Mouse (Mus musculus) hindbrain, embryonic 10.5 days (tissue): Measurements from ENCODE around the gene Zswim3. TPM values are rescaled to one million over a fixed set of nuclear protein-coding genes. Genes with fewer than 3 reads are reported as not detected.
"Not testable (repeated sequence)": the region's sequence is repeated elsewhere in the genome, so short reads cannot be mapped to it uniquely, and the experiment has no call there.

Experiments used
- DNase-seq: peaks from one replicate; pipeline ENCODE4 v3.0.0-alpha.2; 2017; ENCODE audit warnings: low spot score
- H3K27ac ChIP-seq: fragments of 300-500 bp; sonication (generic); 2 replicates; pipeline ENCODE4 v1.5.1; 2016; ENCODE audit warnings: mild to moderate bottlenecking, moderate library complexity
- H3K27me3 ChIP-seq: fragments of 300-500 bp; sonication (generic); 2 replicates; pipeline ENCODE4 v1.6.1; 2016; ENCODE audit warnings: mild to moderate bottlenecking; ENCODE audit not compliant: poor library complexity, insufficient read depth, severe bottlenecking
- H3K36me3 ChIP-seq: fragments of 300-500 bp; sonication (generic); 2 replicates; pipeline ENCODE4 v1.6.1; 2016; ENCODE audit warnings: mild to moderate bottlenecking, moderate library complexity
- H3K4me1 ChIP-seq: fragments of 300-500 bp; sonication (generic); replicated peaks from 2 replicates; pipeline ENCODE4 v1.6.1; 2016; ENCODE audit warnings: mild to moderate bottlenecking
- H3K4me3 ChIP-seq: fragments of 300-500 bp; sonication (generic); 2 replicates; pipeline ENCODE4 v1.5.1; 2016; ENCODE audit warnings: mild to moderate bottlenecking, moderate library complexity
- H3K9me3 ChIP-seq: fragments of 300-500 bp; sonication (generic); 2 replicates; pipeline ENCODE4 v1.6.1; 2016; ENCODE audit warnings: mild to moderate bottlenecking, moderate library complexity
- WGBS: fragments of 180-500 bp; shearing (Covaris S2); methylation state at CpG from one replicate; pipeline ENCODE4 v1.1.7; 2016; 5-methylcytosine and 5-hydroxymethylcytosine counted together
- polyA plus RNA-seq: library from polyadenylated mRNA; unstranded; fragments of >200 nt; fragmentation: Nextera tagmentation; extraction: Ambion mirVana; gene quantifications from 2 replicates; pipeline ENCODE4 v1.2.1, GENCODE M21; 2016

Zswim3 gene
- polyA plus RNA-seq, 1 experiment from 2014 or later, result 12.4 TPM

- Histone ChIP-seq H3K4me3 (no peak overlapping the region), H3K27me3 (no peaks in the 10 kb centered on the region), H3K27ac (no peak overlapping the region), H3K36me3 (peaks cover 58% of the 10 kb centered on the region), H3K4me1 (no peaks in the 10 kb centered on the region), H3K9me3 (no peaks in the 10 kb centered on the region)
- 54% methylated on average over 3 of the region's 3 CpGs for WGBS
- DNase-seq, result no peak
Observed at GRCm38 (mm10) chr2:164845782-164846181, 40.9 kb downstream of the Zswim3 start.

DNA sequence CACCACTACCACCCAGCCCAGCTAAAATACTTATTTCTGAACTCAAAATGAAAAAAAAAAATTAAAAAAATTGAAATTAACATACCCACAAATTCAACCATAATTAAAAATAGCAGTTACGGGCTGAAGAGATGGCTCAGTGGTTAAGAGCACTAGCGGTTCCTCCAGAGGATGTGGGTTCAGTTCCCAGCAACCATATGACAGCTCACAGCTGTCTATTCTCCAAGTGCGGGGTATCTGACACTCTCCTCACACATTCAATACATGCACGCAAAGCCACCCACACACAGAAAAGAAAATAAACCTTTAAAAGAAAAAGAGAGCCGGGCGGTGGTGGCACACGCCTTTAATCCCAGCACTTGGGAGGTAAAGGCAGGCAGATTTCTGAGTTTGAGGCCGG lies 45.2 kb downstream of the Zswim3 start:
- Histone ChIP-seq H3K27me3 (peaks cover 13% of the 10 kb centered on the region; the same call in 1 of the 2 replicates), H3K27ac (no peak overlapping the region), H3K9me3 (no peaks in the 10 kb centered on the region), H3K4me1 (peaks cover 6% of the 10 kb centered on the region), H3K36me3 (peaks cover 47% of the 10 kb centered on the region), H3K4me3 (no peak overlapping the region)
- 91% methylated on average over 8 of the region's 8 CpGs for WGBS
- DNase-seq, result no peak

DNA sequence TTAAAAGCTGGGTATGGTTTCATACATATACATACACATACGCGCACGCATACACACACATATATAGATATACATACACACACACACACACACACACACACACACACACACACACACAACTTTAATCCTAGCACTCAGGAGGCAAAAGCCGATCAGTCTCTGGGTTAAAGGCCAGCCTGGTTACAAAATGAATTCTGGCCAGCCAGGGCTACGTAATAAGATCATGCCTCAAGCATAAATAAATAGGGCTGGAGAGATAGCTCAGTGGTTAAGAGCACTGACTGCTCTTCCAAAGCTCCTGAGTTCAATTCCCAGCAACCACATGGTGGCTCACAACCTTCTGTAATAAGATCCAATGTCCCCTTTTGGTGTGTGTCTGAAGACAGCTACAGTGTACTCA lies 50.7 kb downstream of the Zswim3 start:
- Histone ChIP-seq H3K4me3 (0 out of 2 replicates have a peak overlapping the region, but pooled peaks have one; percentile 66), H3K4me1 (peaks cover 52% of the 10 kb centered on the region), H3K27me3 (peaks cover 59% of the 10 kb centered on the region), H3K36me3 (peaks cover 23% of the 10 kb centered on the region)
- not testable (repeated sequence) for DNase-seq, H3K27ac ChIP-seq, H3K9me3 ChIP-seq
- 79% methylated on average over 5 of the region's 5 CpGs for WGBS

GRCm38 (mm10) chr2:164856309-164857100 lies 51.6 kb downstream of the Zswim3 start:
- Histone ChIP-seq H3K4me3 (peak overlapping the region; percentile 66), H3K9me3 (no peaks in the 10 kb centered on the region), H3K36me3 (peaks cover 14% of the 10 kb centered on the region), H3K27me3 (peaks cover 59% of the 10 kb centered on the region), H3K27ac (peak overlapping the region; percentile 85), H3K4me1 (peaks cover 53% of the 10 kb centered on the region)
- peak; percentile 44 for DNase-seq
- under 1% methylated on average over 42 of the region's 42 CpGs for WGBS

DNA sequence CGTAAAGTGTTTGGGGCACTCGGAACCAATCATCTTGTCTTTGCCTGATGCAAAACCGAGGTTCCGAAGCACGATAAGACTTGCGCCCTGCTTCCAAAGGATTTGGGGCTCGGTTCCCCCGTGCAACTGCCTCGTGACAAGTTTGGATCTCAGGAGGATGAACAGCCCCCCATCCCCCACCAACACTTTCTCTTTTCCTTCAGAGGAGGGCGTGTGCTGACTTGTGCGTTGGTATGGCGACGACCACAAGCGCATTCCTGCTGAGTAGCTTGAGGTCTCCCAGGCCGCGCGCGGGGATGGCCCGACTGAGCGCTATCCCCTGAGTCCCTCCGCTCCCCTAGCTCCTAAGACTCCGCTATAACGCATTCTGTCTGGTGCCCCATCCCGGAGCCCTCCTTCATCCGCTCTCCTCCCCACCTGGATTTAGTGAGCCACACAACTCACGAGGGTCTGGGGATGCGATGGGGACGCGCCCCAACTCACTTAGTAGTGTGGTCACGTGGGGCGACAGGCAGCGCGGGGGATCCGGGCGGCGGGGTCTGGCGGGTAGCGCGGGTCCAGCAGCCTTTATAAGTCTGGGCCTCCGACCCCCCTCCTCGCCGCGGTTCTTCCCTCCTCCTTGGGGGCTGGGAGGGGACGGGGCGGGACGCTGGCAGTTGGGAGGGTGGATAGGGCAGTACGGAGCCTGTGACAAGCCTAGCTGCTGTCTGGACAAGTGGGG lies 52.4 kb downstream of the Zswim3 start, which contains the start of gene Pltp:
Pltp (minus strand) TSS at position 611 of the 721 bp plus-strand sequence.
- peak; percentile 83 for DNase-seq
- Histone ChIP-seq H3K9me3 (no peaks in the 10 kb centered on the region), H3K4me3 (peak within 1 kb of the TSS; percentile 66), H3K36me3 (peaks cover 6% of the 10 kb centered on the region), H3K27me3 (peaks cover 59% of the 10 kb centered on the region), H3K4me1 (peaks cover 60% of the 10 kb centered on the region), H3K27ac (peak within 1 kb of the TSS; percentile 85)
- WGBS, result under 1% methylated on average over 47 of the region's 47 CpGs

- Histone ChIP-seq H3K4me3 (peak overlapping the region; percentile 66), H3K4me1 (peaks cover 62% of the 10 kb centered on the region), H3K9me3 (no peaks in the 10 kb centered on the region), H3K27ac (peak overlapping the region; percentile 85), H3K36me3 (no peaks in the 10 kb centered on the region), H3K27me3 (peaks cover 59% of the 10 kb centered on the region)
- WGBS, result 2% methylated on average over 19 of the region's 19 CpGs
- DNase-seq, result no peak
Observed at GRCm38 (mm10) chr2:164857842-164858553, 53.1 kb downstream of the Zswim3 start.

DNA sequence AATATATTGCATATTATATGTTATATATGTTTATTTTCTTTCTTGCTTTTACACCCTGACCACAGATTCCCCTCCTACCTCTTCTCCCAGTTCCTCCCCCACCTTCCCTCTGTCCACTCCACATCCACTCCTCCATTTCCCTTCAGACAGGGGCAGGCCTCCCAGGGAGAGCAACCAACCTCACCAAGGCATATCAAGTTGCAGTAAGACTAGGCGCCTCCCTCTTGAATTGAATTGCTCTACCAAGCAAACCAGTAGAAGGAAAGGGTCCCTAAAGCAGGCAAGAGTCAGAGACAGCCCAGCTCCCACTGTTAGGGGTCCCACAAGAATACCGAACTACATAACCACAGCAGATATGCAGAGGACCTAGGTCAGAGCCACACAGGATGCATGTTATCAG lies 54.3 kb downstream of the Zswim3 start:
- 49% methylated on average over 2 of the region's 2 CpGs for WGBS
- Histone ChIP-seq H3K36me3 (no peaks in the 10 kb centered on the region), H3K4me3 (no peak overlapping the region), H3K4me1 (peaks cover 62% of the 10 kb centered on the region), H3K27me3 (peaks cover 54% of the 10 kb centered on the region), H3K27ac (no peak overlapping the region), H3K9me3 (no peaks in the 10 kb centered on the region)
- no peak for DNase-seq

DNA sequence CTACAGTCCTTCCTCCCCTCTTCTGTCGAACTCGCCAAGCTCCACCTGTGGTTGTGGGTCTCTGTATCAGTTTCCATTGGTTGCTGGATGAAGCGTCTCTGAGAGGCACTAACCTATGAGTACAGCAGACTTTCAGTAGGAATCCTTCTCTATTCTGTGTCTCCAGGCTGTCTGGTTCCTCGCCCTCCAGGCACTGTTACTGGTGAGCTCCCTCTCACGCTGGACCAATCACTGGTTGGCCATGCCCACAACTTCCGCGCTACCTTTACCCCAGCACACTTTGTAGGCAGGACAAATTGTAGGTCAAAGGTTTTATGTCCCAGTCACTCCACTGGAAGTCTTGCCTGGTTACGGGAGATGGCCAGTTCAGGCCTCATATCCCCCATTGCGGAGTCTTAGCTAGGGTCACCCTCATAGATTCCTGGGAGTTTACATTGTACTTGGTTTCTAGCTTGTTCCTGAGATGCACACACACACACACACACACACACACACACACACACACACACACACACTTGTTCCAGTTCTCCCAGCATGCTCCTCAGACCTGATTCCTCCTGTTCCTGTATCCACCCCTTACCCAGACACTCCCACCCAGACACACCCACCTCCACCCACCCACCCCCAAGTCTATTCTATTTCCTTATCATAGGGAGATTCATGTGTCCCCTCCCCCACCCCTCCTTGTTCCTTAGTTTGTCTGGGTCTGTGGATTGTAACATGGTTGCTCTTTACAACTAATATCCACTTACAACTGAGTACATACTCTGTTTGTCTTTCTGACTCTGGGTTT lies 54.9 kb downstream of the Zswim3 start:
- H3K36me3 ChIP-seq, result no peaks in the 10 kb centered on the region
- peaks cover 58% of the 10 kb centered on the region for H3K4me1 ChIP-seq
- no peaks in the 10 kb centered on the region for H3K9me3 ChIP-seq
- DNase-seq, result no peak
- WGBS, result 58% methylated on average over 9 of the region's 9 CpGs
- no peak overlapping the region for H3K27ac ChIP-seq
- H3K4me3 ChIP-seq, result no peak overlapping the region
- peaks cover 49% of the 10 kb centered on the region for H3K27me3 ChIP-seq

DNA sequence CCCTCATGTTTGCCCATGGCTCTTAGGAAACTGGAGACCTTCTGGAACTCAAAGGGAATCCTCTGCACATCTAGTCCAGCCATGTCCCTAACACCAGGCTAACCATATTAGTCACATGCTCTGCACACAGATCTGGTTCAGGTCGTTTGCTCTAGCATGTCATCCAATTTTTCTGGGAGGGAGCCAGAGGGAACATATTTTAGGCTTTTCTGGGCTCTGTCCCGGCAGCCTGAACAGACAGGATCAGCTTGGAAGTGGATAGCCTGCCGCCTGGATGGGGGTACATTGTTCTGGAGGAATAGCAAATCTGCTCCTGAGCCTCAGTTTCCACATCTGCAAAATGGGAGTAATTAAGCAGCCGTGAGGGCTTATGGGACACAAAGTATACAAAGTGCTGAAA lies 56.2 kb downstream of the Zswim3 start:
- Histone ChIP-seq H3K4me1 (peaks cover 47% of the 10 kb centered on the region), H3K27me3 (peaks cover 38% of the 10 kb centered on the region)
- WGBS, result 76% methylated on average over 4 of the region's 4 CpGs

DNA sequence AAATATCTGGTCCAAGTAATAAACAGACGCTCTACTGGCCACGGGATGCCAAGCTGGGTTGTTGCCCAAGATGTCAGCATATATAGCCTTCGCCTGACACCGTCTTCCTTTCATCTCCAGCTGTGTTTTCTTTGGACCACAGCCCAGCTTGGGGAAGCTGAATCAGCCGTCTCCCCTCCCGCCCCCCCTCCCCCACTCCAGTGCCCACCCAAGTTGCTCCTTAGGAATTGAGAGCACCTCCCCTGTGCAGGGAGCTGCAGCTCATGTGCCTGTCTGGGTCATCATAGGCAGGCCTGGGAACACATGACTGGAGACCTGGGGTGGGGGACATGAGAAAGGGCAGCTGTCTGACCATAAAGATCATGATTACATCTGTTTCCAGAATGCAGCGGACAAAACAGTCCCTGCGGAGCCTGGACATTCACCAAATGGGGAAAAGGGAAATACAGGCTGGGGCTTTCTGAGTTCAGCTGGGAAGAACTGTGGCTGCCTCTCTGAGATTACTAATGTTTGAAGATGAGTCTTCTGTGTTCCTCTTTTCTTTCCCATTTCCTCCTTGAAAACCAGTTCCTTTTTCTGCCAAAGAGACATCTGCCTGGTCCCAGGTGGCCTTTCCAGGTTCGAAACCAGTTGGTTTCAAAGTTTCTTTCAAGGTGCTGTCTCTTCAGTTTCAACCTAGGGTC lies 57.4 kb downstream of the Zswim3 start:
- Histone ChIP-seq H3K36me3 (no peaks in the 10 kb centered on the region), H3K9me3 (peaks cover under 1% of the 10 kb centered on the region; the same call in 1 of the 2 replicates), H3K4me1 (peaks cover 37% of the 10 kb centered on the region), H3K4me3 (no peak overlapping the region), H3K27ac (no peak overlapping the region), H3K27me3 (peaks cover 26% of the 10 kb centered on the region)
- WGBS, result 58% methylated on average over 9 of the region's 9 CpGs
- DNase-seq, result peak; percentile 59

More for the DNA sequence above, 56.2 kb downstream of the Zswim3 start:
- DNase-seq, result no peak
- Histone ChIP-seq H3K9me3 (no peaks in the 10 kb centered on the region), H3K27ac (no peak overlapping the region), H3K36me3 (no peaks in the 10 kb centered on the region), H3K4me3 (no peak overlapping the region)

DNA sequence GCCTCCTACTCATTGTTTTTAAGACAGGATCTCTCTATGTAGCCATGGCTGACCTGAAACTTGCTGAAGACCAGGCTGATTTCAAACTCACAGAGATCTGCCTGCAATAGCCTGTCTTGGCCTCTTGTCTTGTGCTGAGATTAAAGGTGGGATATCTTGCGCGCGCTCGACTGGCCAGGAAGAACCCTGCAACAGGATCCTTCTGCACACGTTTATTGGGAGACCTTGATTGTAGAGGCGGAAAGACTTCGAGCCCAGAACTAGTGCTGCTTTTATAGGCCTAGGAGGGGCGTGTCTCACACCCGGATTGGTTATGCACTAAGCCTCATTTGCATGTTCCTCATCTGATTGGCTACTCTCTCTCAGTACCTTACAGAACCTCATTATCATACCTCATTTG lies 58.5 kb downstream of the Zswim3 start:
- H3K36me3 ChIP-seq, H3K4me3 ChIP-seq, H3K27ac ChIP-seq, H3K9me3 ChIP-seq, DNase-seq: not testable (repeated sequence)
- Histone ChIP-seq H3K27me3 (peaks cover 16% of the 10 kb centered on the region), H3K4me1 (peaks cover 27% of the 10 kb centered on the region)
- WGBS, result 93% methylated on average over 9 of the region's 9 CpGs
